Mouse (Mus musculus): ENCODE data around the gene 1110059E24Rik.
"Not testable (repeated sequence)": the region's sequence is repeated elsewhere in the genome, so short reads cannot be mapped to it uniquely, and the experiment has no call there.

The 1110059E24Rik gene

DNA sequence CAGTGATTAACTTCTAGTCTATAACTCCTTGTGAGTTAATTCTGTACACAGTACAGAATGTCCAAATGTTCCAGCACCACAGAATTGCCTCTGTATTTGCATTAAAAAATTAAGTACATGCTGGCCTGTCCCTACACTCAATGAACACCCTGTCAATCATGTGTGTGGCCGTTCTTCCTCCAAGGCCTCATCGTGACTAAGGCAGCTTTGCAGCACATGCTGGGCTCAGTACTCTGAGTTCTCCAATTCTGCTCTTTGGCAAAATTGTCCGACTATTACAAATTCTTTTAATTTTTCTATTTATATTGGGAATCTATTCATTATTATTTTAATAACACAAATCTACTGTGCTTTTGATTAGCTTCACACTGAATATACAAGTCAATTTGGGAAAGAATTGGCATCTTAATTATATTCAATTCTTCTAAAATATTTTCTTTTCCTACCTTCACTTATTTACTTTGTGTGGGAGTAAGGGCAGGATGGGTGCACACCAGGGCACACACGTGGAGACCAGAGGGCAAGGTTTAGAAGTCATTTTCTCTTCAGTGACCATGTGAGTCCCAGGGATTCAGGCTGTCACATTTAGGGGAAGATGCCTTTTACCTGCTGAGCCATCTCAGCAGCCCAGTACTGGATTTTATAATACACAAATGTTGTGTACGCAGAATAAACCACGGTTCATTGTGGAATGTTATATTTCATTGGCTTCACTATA is 26.3 kb downstream of the 1110059E24Rik start:
- no peak for DNase-seq (ENCODE audit: low spot score in 2 of 2)

DNA sequence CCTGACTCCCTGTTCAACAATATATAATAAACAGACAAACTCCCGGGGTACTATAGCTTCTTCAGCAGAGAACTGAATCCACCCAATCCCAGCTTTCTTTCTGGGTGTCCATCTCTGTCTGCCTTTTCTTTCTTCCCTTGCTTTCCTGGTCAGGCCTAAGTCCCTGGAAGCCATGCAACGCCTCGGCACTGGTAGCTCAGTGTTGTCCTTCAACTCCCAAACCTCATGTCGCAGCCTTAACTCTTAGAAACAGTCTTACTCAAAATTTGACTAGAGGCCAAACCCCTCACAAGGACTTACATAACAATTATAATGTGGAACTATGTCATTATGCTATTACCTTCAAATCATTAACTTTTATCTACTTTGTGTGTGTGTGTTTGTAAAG is 28.6 kb downstream of the 1110059E24Rik start:
- DNase-seq (ENCODE audit: low spot score in 2 of 2) = no peak

DNA sequence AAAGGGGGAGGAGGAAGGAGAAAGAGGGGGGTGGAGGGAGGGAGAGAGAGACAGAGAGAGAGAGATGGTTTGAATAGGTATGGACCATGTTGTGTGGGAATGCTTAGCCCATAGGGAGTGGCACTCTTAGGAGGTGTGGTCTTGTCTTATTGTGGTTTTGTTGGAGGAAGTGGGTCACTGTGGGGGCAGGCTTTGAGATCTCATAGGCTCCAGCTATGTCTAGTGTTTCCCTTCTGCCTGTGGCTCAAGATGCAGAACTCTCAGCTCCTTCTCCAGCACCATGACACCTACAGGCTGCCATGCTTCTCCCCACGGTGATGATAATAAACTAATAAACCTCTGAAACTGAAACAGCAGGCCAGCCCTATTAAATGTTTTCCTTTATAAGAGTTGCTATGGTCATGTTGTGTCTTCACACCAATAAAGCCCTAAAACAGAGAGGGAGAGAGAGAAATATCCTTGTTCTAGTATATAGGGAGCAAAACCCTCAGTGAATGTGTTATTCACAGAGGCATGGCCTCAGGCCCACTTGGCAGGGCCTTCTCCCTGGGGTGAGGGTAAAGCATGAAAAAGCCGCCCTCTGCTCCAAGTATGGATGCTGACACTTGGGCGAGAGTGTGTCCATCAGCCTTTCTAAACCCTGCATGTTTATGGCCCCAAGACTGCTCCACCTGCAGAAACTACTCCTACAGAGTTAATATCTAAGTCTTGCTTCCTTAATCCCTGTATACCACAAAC is 29.2 kb downstream of the 1110059E24Rik start:
- no peak for DNase-seq (ENCODE audit: low spot score in 2 of 2)

DNA sequence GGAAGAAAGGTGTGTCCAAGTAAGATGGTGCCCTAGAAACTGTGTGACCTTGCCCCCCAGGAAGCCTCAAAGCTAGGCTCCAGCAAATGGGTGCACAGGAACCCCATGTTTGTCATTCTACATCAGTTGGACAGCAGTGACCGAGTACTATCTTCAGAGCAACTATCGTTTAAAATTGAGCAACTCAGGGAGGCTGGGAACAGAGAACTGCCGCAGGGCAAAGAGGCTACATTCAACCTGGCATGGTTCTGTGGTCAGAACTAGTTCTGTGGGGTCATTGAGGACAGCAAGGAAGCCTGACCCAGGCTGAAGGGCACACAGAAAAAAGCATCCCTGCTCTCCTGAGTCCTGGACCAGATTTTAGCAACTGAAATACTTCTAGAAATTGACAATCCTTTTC is 37.0 kb downstream of the 1110059E24Rik start:
- no peak for DNase-seq (ENCODE audit: low spot score in 2 of 2)

DNA sequence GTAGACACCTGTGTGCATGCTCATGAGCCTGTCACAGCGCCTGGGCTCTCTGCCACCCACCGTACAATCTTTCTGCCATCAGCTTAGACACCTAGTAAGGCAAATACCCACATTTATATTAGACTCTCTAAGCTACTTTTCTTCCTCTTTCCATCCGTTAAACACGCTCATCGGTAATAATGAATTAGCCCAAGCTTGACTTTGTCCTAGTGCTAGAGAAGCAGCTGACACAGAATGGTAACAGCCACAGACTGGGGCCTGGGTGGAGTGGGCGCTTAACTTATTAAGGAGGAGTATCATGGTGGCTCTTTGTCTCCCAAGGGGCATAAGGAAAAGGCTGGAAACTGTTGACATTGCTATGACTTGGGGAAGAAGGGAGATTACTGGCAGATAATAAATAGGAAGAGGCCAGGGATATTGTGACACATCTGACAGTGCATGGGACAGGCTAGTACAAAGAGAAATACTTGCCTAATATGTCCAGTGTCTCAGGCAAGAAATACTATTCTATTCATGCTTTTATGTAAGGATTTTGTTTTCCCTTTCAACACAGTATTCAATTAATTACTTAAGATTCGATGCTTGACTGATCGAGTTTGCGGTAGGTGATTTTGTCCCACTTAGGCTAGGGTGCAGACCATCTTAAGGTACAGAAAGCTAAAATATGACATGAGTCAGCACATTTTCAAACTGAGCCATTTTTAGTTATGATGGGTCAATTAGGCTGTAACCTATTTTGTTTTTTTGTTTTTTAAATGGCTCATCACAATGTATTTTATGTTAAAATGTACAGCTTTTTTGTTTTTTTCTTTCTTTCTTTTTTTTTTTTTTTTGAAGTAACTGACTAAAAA is 40.8 kb downstream of the 1110059E24Rik start:
- no peak for DNase-seq (ENCODE audit: low spot score in 2 of 2)

DNA sequence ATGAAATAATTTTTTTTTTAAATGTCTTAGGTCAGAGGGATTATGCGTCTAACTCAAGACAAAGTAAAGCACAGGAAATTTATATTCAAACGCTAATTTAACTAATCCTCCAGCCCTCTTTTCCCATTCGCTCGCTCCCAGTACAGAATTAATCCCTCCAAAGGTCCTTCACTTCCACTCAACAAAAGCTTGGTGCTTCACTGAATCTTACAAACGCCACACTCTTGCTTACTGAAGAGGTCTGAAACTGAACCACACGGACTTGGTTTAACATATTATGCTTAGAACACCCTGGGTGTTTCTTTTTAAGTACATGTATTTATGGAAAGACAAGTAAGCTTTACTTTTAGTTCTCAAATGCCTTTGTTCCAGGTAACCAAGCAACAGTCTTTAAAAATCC is 41.5 kb downstream of the 1110059E24Rik start:
- no peak for DNase-seq (ENCODE audit: low spot score in 2 of 2)

DNA sequence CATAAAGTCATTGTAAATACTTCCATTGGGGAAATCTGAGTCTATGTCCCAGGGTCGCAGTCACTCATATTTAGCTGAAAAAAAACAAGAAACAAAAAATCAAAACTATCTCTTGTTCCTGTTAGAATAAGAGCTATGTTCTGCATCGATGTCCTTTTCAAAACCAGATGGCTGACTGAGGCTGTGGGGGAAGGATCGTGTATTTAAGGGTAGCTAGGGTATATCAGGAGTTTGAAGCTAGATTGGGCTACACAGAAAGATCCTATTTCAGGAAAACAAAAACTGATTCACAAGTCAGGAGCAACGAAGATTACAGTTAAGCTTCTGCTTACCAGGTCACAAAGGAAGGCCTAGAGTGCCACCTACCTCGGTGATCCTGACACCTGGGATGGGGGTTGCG is 42.5 kb downstream of the 1110059E24Rik start:
- no peak for DNase-seq (ENCODE audit: low spot score in 2 of 2)

DNA sequence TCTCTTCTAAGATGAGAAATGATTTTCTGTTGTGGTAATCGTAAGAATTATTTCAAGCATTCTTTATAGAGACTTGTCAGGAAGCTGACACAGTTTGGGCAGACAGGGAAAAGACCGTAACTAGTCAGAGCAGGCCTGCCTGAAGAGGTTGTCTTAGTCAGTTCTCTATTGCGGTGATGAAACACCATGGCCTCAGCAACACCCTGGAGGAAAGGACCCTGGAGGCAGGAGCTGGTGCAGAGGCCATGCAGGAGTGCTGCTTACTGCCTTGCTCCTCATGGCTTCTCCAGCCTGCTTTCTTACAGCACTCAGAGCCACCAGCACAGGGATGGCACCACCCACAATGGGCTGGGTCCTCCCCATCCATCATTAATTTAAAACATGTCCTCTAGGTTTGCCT is 47.5 kb downstream of the 1110059E24Rik start:
- no peak for DNase-seq (ENCODE audit: low spot score in 2 of 2)

DNA sequence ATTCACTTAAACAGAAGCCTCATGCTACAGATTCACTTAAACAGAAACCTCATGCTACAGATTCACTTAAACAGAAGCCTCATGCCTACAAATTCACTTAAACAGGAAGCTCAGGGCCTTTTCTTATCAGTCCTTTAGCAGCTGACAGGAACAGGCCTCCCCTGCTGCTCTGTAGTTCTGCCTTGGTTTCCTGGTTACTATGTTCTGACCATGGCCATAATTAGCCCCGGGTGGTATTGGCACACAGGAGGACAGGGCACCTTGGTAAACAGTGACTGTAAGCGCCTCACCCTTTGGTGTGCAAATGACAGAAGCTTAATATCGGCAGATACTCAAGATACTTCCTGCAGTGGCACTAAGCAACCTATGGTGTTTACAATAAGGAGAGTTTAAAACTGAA is 48.9 kb downstream of the 1110059E24Rik start:
- no peak for DNase-seq (ENCODE audit: low spot score in 2 of 2)

DNA sequence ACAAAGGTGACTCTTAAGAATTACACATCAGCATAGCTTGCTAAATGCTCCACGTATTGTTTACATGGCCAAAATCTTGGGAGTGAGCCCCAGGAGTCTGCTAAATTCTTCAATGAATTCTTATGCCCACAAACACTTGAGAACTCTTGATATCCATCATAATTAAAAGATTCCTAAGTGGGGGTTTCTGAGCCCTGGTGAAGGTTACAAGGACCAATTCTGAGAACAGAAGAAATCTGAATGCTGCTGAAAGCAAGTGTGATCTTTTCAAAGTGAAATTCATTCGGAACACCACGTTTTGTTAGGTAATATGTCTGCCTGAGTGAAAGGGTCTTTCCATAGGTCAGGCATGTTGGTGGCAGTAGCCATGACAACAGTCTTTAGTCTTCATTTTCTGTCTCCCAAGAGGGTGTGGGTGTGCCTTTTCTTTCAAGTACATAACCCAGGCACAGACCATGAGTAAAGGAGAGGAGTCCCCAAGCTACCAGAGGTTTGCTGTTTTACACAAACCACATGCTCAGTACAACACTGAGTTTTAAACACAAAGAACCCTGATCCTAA is 51.2 kb downstream of the 1110059E24Rik start:
- no peak for DNase-seq (ENCODE audit: low spot score in 2 of 2)

DNA sequence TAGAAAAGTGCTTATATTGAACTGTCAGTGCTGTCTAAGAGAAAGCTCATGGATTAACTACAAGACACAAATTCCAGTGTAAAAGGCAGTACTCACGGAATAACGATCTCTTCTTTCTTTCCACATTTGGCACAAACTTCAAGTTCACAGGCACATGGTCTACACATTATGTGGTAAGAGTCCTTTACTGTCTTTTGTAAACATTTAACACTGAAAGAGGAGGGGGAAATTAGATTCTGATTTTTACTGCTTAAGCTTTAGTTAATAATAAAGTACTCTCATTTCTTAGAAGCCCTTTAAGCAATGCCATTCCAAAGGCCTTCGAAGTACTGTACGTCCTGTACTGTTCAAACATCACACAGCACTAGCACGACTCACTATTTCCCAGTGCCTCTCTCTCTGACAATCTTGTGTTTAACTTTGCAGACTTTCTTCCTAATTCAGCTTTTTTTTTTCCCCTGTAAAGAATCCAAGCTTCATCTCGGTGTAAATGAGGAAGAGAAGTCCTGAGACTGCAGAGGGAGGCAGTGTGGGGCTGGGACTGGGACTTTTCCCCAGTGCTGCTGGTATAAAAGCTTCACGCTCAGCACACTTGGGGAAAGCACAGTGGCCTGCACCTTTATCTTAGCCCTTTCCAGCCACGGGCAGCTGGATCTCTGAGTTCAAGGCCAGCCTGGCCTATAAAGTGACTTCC is 54.0 kb downstream of the 1110059E24Rik start:
- no peak for DNase-seq (ENCODE audit: low spot score in 2 of 2)

DNA sequence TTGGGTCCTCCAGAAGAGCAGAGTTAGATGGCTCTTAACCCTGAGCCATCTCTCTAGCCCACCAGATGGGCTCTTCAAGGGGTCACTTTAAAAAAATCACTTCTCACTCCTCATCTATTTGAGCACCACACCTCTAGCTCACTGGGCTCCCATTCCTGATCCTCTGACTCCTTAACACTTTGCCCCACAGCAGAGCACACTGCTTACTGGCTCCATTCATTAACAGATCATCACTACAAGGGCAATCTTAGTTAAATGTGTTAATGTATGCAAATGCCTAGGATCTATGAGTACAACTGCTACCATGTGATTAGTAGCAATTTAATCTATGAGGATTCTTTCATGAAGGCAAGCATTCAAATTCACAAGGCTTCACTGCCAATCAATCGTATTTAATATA is 58.1 kb downstream of the 1110059E24Rik start:
- no peak for DNase-seq (ENCODE audit: low spot score in 2 of 2)

DNA sequence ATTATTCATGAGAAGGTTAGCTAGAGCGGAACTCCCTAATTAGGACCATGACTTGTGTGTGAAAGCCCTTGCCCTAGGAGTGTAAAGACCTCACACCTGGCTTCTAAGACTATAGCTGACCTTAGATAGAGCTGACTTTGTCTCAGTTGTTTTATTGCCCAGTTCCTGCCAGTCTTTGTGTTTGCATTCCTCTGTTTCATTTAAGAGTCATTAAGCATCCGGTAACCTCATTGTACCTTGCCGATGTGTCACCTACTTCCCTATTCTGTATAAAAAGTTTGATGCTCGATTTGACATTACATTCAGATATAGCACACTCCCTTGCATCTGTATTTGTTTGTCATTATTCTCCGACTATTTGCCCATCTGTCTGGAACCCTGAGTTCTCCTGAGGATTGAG is 60.6 kb downstream of the 1110059E24Rik start:
- DNase-seq (ENCODE audit: low spot score in 2 of 2) = not testable (repeated sequence)

DNA sequence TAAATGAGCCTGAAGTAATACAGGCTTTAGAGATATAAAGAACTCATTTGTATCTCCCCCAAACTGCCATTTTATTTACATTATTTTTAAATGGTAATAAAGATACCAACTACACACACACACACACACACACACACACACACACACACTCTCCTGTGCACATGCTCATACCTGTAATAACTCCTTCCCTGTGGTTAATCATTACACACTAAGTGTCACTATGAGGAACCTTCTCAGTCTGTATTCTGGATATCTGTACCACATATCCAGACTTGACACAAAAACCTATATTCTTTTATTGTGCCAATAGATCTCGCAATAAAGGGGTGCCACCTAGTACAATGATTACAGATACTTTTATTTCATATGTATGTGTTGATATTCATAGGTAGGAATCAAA is 62.9 kb downstream of the 1110059E24Rik start:
- no peak for DNase-seq (ENCODE audit: low spot score in 2 of 2)

DNA sequence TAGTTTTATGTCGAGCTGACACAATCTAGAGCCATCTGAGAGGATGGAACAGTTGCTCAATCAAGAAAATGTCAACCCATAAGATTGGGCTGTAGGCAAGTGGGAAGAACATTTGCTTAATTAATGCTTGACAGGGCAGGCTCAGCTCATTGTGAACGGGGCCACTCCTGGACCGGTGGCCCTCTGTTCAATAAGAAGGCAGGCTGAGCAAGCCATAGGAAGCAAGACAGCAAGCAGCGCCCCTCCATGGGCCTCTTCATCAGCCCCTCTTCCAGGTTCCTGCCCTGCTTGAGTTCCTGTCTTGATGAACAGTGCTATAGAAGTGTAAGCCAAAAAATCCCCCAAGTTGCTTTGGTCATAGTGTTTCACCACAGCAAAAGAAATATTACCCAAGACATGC is 65.2 kb downstream of the 1110059E24Rik start:
- DNase-seq (ENCODE audit: low spot score in 2 of 2) = no peak

DNA sequence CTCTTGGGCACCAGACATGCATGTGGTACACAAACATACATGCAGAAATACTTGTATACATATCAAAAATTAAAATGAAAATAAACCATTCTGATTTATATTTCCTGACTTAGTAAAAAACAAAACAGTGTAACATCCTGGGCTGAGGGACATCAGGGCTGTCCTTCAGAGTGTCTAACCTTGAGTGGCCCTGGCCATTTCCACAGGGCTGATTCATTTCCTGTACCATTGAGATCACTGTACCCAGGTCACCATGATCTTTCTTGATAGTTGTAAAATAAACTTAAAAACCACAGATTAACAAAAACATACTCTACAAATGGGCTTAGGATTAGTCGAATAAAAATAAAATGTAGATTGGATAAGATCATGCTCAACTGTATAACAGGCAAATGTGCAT is 66.2 kb downstream of the 1110059E24Rik start:
- no peak for DNase-seq (ENCODE audit: low spot score in 2 of 2)

DNA sequence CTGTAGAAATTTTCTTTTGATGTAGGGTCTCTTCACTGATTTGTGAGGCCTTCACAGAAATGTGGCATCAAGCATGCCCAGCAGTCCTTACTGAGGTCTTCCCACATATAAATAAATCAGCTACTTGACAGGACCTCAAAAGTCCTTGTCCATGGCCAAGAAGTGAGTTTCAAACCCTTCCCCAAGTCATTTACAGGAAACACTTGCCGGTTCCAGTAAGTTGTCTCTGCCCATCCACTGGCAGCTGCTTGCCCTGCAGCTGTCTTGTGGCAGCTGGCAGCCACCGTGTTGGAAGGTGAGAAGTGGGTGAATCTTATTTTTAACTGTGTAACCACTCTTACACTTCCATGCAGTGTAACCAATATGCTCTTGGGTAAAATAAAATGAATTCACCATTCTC is 66.9 kb downstream of the 1110059E24Rik start:
- no peak for DNase-seq (ENCODE audit: low spot score in 2 of 2)

DNA sequence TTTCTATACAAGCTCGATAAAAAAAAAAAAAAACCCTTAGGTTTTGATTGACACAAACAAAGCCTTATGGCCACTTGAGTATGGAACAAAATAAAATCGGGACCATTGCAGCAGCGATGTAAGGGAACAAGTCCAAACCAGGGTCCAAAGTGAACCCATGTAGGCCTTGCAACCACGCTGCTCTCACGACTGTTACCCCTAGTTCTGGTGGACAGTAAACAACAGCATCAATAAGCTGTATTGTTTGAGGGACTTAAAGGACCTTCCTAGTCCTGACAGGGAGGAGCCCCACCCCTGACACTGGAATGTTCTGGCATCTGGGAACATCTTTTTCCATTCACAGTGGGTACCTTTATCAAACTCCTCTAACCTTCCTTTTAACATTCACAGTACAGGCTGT is 68.8 kb downstream of the 1110059E24Rik start:
- DNase-seq (ENCODE audit: low spot score in 2 of 2) = no peak

DNA sequence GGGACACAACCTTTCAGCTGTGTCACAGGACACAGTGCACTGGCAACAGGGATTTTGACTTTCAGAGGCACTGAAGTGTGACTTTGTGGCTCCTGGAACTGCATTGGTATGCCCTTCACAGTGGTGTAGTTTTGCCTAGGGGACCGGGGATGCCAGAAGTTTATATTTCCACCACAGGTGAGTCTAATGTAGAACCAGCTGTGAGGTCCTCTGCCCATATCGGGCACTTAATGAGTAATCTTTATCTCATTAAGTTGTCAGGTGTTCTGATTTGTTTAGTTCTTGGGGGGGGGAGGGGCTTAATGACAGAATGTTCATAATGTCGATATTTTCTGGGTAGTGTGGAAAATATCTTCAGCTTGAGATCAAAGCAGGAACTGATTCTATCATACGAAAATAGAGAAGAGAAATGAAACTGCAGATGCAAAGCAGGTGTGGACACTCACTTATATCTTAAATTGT is 69.2 kb downstream of the 1110059E24Rik start:
- no peak for DNase-seq (ENCODE audit: low spot score in 2 of 2)

DNA sequence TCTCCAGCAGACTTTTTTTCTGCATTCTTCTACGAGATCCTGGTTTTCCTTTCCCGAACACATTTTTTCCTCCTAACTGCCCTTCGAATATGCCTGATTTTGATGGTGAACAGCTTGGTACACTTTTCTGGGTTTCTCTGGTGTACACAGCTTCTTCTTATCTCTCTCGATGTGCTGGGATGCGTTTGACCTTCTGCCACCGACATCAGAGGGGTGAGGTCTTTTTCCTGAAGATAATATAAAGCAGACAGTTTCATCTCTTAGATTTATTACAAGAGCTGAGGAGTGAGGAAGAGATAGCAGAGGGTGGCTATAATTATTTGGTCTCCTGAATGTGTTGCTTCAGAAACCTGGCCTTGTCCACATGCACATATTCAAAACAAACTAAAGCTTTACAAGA is 71.4 kb downstream of the 1110059E24Rik start:
- DNase-seq (ENCODE audit: low spot score in 2 of 2) = no peak

DNA sequence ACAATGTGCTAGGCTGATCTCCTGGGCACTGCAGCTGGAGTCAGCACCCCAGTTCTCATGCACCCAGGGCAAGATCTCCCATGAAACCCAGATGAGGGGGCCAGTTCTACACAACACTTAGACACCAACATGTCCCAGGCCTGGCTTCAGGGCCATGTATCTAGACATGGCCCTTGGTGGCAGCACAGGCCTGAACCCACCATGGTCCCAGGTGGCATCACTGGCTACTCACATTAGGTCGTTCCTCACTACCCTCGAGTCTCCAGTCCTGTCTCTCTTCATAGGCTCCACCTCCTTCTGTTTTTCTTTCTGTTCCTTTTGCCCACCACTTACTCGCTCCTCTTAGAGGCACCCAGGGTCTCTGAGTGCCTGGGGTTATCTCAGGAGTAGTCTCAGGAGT is 72.9 kb downstream of the 1110059E24Rik start:
- DNase-seq (ENCODE audit: low spot score in 2 of 2) = no peak

DNA sequence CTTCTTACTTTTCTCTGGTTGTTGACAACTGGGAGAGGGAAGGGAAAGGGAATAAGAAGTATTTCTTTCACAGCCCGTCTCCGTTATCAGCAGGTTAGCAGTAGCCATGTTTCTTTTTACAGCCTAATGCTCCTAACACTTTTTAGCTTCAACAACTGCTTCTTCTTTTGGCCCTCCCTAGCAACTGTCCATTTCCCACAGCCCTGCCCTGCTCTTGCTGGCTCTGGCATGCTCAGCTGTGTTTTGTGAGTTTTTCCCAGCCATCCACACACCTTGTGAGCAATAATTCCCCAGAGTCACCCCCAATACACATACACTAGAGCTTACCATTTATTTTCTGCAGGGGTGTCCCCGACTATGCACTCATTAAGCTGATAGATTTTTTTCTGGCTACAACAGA is 75.3 kb downstream of the 1110059E24Rik start:
- DNase-seq (ENCODE audit: low spot score in 2 of 2) = no peak
